Mouse (Mus musculus) ES-CJ7 (cell line): ENCODE data around the gene C1ql3.

Source experiments
- DNase-seq: peaks from one replicate; pipeline ENCODE4 v3.0.0; 2011; ENCODE audit warnings: low read depth, low spot score

Gene C1ql3

GRCm38 (mm10) chr2:13011472-13011871 lies at the start of gene C1ql3:
Gene C1ql3, minus strand, starts transcription at chr2:13011806.
- peak; percentile 21 for DNase-seq

DNA sequence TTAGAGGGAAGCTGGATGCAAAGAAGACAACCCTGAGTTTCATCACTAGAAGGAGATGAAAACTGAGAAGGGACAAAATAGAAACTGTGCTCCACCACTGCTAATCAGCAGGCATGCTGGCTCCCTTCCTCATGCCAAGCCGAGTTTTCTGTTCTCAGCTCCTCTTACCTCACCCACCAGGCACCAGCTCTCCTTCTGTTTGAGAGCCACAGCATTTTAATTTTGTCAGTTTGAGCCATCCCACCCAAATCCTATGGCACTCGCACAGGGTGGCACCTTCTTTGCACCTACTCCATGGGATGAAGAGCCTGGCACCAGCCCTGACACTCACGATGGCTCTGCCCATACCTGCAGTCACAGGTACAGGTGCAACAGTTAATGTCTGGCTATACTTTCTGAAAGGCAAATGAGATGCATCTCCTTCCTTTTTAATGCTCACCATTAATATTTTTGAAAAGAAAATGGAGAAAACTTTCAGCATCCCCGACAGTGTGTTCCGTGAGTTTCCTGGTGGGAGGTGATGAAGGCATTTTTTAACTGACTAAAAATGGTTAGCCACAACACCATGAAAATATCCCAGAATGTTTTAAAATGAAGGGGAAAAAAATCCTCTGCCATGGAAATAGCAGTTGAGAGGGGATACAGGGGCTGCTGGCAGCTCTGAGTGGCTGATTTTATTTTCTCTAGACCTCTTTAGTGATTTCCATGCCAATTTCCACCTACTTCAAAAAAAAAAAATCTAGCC lies 49.0 kb upstream of the C1ql3 start:
- DNase-seq = no peak

- DNase-seq = no peak
Observed at GRCm38 (mm10) chr2:13048649-13049048, 37.0 kb upstream of the C1ql3 start.

DNA sequence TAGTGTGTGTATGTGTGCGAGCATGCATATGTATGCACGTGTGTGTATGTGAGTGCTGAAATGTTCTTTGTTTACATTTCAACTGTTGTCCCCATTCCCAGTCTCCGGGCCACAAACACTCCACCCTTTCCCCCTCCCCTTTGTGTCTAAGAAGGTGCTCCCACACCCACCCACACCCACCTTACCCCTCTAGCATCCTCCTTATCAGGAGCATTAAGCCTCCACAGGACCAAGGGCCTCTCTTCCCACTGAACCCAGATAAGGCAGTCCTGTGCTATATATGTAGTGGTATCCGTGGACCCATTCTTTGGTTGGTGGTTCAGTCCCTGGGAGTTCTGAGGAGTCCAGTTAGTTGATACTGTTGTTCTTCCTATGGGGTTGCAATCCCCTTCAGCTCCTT lies 32.9 kb upstream of the C1ql3 start:
- no peak for DNase-seq

GRCm38 (mm10) chr2:13039785-13040184 lies 28.2 kb upstream of the C1ql3 start:
- DNase-seq = peak; percentile 17

DNA sequence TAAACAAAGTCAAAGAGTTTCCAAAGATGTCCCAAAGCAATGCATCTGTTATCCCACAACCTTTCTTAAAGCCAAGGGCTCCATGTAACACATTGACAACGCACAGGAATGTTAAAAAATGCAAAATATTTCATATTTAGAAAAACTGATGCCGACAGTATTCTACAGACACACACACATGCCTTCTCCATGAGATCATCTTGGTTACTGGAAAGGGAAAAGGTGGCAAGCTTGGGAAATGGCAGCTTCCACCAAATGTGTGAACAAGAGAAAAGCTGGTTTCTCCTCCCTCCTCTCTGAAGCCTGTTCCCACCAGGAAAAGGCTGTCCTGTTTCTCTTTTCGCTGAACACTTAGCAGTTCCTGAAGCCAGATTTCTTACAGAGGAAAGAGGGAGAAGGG lies 27.2 kb upstream of the C1ql3 start:
- no peak for DNase-seq

DNA sequence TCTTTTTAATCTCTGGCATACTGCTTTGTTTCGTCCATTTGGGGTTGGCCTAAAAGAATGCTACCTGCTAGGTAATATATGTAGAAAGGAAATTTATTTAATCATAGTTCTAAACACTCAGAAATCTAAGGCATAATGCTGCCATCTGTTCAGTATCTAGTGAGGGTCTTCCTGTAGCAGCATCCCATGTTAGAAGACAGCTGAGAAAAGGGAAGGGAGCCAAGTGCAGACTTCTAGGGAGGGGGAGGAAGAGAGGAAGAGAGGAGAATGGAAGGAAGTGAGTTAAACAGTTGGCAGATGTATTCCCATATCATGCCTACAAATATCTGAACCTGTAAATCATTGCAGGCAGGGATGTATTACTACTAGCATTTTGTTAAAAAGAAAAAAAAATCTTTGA lies 7.3 kb upstream of the C1ql3 start:
- no peak for DNase-seq

DNA sequence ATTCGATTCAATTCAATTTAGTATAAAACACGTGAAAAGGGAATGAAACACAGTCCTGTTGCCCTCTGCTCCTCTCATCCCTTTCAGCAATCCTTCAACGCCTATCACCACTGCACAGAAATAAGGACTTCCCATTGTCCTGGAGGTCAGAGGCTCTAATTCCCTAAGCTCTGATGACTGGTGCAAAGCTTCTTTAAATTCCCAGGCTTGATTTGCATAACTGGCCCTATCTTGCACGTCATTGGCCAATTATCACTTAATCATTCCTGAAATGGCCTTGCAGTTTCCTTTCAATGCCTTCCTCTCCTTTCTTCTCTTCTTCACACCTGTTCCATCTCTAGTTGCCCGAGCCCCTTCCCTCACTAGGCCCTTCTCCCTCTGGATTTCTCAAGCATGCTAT lies 6.8 kb upstream of the C1ql3 start:
- DNase-seq = no peak

- DNase-seq = no peak
Observed at GRCm38 (mm10) chr2:13011973-13012372, 367 bp upstream of the C1ql3 start.

DNA sequence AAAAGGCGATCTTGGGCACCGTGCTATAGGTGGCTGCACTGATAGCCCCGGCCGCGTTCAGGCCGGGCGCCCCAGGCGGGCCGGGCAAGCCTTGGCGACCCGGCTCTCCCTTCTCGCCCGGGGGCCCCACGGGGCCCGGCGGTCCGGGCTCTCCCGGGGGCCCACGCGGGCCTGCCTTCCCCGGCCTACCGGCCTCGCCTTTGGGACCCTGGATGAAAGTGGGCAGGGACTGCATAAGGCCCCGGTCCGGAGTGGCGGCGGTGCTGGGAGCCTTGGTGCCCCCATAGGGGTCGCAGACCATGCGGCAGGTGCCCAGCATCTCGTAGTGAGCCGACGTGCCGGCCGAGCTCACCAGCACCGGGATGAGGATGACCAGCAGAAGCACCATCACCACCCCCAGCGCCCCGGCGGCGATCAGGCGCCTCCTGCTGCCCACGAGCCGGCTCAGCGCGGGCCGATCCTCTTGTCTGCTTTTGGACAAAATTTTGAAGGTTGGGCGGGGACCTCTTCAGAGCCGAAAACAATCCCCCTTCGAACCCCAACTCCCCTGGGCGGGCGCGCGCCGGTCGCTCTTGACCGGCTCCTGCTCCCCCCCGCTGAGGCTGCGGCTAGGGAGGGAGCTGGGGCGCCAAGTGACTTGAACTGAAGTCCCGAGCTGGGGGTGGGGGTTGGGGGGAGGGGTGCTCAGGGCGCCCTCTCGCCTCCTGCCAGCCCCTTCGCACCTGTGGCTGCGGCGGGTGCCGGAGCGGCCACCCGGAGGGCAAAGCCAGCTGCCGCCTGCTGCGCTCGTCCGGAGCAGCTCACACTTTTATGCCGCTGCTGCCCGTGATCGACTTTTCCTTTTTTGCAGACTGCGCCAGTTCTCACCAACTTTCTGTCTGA lies 905 bp downstream of the C1ql3 start:
- DNase-seq = peak; percentile 30

- DNase-seq = peak; percentile 14
Observed at GRCm38 (mm10) chr2:13010030-13010459, 1.6 kb downstream of the C1ql3 start.

DNA sequence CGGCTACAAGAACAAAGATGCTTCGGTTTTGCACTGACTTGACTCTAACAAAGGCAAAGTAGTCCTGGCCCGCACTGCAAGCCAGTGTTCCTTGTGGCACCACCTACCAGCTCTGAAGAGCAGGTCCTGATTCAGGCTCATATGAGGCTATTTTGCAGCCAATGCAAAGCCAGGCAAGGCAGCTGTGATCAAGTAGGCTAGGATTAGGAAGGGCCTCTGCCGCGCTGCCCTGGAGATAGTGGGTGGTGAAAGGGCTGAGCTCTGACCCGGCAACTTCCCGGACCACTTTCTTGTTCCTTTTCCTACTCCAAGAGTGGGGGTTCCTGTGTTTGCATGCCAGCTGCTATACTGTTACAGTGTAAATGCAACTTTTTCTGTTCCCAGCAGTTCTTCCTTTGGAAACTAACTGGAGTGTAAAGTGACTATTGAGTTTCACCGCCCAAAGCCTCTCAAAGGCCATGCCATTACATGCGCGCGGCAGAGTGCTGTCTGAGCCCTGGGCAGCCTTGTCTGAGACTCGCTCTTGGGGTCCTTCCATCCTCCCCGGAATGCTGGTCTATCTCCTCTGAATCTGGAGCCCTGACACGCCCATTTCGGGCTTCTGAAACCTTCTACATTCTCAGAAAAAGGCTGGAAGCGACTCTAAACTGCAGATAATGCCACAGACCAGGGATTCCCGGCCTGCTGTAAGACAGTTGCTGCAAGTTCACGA lies 2.2 kb downstream of the C1ql3 start:
- peak; percentile 27 for DNase-seq

GRCm38 (mm10) chr2:13008433-13008832 lies 3.2 kb downstream of the C1ql3 start:
- DNase-seq = no peak

DNA sequence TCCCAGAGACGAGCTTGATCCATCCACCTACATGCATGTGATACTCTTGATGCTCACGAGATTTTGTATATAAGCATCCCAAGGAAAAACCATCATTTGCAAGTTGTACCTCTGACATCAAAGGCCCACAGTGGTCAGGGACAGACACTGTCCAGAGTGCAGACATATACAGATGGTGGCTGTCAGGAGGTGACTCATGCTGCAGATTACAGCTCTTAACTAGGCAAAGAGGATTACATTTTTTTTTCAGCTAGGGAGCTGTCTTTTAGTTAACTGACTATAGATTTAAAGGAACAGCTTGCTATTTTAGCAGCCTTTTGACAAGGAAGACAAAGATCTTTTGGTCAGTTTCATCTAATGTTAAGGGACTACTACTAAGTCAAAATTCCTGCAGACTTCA lies 11.6 kb downstream of the C1ql3 start:
- no peak for DNase-seq

DNA sequence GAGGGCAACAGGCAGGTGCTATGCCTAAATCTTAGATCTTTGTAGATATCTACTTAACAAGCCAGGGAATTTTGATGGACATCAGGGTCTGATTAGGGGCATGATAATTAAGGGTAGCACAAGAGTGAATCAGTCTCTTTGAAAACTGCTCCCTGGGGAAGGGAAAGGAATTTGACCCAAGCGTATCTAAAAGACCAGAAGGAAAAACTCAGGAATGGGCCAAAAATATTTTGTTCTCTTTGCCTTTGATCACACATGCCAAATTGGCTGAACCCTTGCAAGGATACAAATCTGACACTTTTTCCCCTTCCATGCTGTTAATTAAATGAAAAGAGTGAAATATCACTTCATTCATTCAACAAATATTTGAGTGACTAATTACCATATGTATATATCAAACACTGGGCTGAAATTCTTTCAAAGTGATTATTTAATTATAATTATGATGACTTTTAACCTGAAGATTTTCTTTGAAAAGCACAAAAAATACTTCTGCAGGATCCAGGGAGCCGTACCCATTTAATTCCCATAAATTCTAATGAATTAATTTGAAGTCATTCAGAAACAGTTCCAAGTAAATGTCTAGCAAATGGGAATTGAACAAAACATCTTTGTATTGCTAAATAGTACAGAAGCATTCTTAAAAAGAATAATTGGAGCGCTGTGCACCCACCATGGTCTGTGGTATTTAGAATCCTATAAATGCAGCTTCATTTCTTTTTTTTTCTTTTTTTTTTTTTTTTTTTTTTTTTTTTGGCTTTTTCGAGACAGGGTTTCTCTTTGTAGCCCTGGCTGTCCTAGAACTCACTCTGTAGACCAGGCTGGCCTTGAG lies 26.5 kb downstream of the C1ql3 start:
- no peak for DNase-seq

GRCm38 (mm10) chr2:12978771-12979170 lies 32.8 kb downstream of the C1ql3 start:
- no peak for DNase-seq

DNA sequence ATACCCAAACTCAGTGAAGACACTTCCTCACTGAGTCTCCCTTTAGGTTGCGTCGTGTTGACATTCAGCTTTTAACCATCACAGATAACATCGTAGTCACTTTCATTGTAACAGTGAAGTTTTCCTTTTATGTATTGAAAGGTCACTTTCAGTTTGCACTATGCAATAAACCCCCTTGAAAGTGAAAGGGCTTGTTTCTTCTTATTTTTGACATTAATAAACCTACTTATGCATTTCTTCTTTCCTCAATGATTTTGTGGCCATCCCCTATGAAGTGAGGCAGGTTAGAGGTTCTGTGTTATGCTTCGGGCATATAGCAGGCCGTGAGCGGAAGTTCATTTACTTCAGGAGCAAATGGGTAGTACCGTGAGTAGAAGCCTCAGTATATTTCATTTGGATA lies 34.2 kb downstream of the C1ql3 start:
- no peak for DNase-seq

DNA sequence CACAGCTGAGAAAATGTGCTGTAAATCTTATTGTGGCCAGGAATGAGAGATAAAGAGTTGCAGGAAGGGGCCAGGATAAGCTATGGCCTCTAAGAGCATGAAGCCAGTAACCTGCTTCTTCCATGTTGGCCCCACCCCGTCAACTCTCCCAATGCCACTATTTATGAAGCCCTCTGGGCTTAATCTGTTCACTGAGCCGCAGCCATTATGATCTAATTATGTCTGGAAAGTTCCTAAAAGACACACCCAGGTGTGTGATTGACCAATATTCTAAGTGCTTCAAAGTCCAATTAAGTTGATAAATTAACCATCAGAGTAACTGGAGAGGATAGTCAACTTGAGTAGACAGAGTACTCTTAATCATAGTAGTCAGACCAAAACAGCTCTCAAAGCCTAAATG lies 37.9 kb downstream of the C1ql3 start:
- DNase-seq = no peak

GRCm38 (mm10) chr2:12970049-12970724 lies 41.4 kb downstream of the C1ql3 start:
- no peak for DNase-seq

GRCm38 (mm10) chr2:12956703-12957424 lies 54.7 kb downstream of the C1ql3 start:
- DNase-seq = no peak
